Mouse (Mus musculus) G1E (cell line): Measurements from ENCODE around the gene Pknox2.

ENCODE experiments used
- CTCF ChIP-seq: IDR thresholded peaks from 2 replicates; pipeline ENCODE4 v1.5.1; 2012; ENCODE audit warnings: low read depth, low read length, inconsistent platforms, mixed read lengths
- GATA1 ChIP-seq: IDR thresholded peaks from 2 replicates; pipeline ENCODE4 v1.6.1; 2012; ENCODE audit warnings: borderline replicate concordance, low read length, inconsistent platforms, mixed read lengths
- GATA2 ChIP-seq: IDR thresholded peaks from 2 replicates; pipeline ENCODE4 v1.6.1; 2012; ENCODE audit warnings: low read depth, low read length, inconsistent platforms, borderline replicate concordance
- POLR2AphosphoS5 ChIP-seq: IDR thresholded peaks from 2 replicates; pipeline ENCODE4 v1.6.1; 2012; ENCODE audit warnings: low read depth, low read length, inconsistent platforms; ENCODE audit not compliant: insufficient replicate concordance
- TAL1 ChIP-seq: conservative IDR thresholded peaks from 2 replicates; pipeline ENCODE4 v1.6.1; 2012; ENCODE audit warnings: low read depth, low read length, inconsistent platforms, mixed read lengths

- TF ChIP-seq CTCF (no peak), GATA1 (no peak), TAL1 (no peak), POLR2AphosphoS5 (no peak), GATA2 (no peak)
Observed at GRCm38 (mm10) chr9:36895009-36895693, 252.1 kb downstream of the Pknox2 start.
